Mouse (Mus musculus) MEL (cell line): ENCODE measurements at regions not wholly inside any gene's neighbourhood (a gene's known extent, or its start where the extent isn't known, plus 50 kb on each side); places are given as distances from the start of the nearest gene placed in this dataset.

Experiments used
- DNase-seq: peaks from one replicate; pipeline ENCODE4 v3.0.0; 2011; ENCODE audit warnings: low read depth, low spot score
- H3K27ac ChIP-seq: 2 replicates; pipeline ENCODE4 v1.5.1; 2012; ENCODE audit warnings: low read depth, mild to moderate bottlenecking, control low read depth, low read length, moderate library complexity; ENCODE audit not compliant: control insufficient read depth
- H3K27me3 ChIP-seq, 2 experiments: fragments of 150-350 bp in 1 of 2; sonication (generic) in 1 of 2; 2 replicates each; pipeline ENCODE4 v1.6.1; 2012; ENCODE audit warnings: low read length in 2 of 2, mild to moderate bottlenecking in 2 of 2, improper control_type of control experiment in 1 of 2, moderate library complexity in 1 of 2; ENCODE audit not compliant: insufficient read depth in 2 of 2, control insufficient read depth in 1 of 2
- H3K36me3 ChIP-seq, 2 experiments: 2 replicates each; pipeline ENCODE4 v1.6.1; 2012 to 2014; ENCODE audit warnings: low read length in 2 of 2, improper control_type of control experiment in 1 of 2, inconsistent platforms in 1 of 2, mild to moderate bottlenecking in 1 of 2; ENCODE audit not compliant: insufficient read depth in 2 of 2, control insufficient read depth in 1 of 2
- H3K4me1 ChIP-seq, 2 experiments: fragments of 150-350 bp in 1 of 2; sonication (generic) in 1 of 2; 2 replicates each; pipeline ENCODE4 v1.6.1; 2012; ENCODE audit warnings: low read length in 2 of 2, improper control_type of control experiment in 1 of 2, mild to moderate bottlenecking in 1 of 2; ENCODE audit not compliant: insufficient read depth in 2 of 2, control insufficient read depth in 1 of 2
- H3K4me3 ChIP-seq, 2 experiments: fragments of 150-350 bp in 1 of 2; sonication (generic) in 1 of 2; 2 replicates each; pipeline ENCODE4 v1.5.1; 2012; ENCODE audit warnings: low read depth in 2 of 2, low read length in 2 of 2, mild to moderate bottlenecking in 2 of 2, moderate library complexity in 2 of 2, control low read depth in 1 of 2, improper control_type of control experiment in 1 of 2; ENCODE audit not compliant: control insufficient read depth in 1 of 2, insufficient read depth in 1 of 2
- H3K79me2 ChIP-seq: 2 replicates; pipeline ENCODE4 v1.6.1; 2012; ENCODE audit warnings: mild to moderate bottlenecking, low read length, moderate library complexity; ENCODE audit not compliant: control insufficient read depth, poor library complexity, insufficient read depth
- H3K9ac ChIP-seq: 2 replicates; pipeline ENCODE4 v1.6.1; 2012; ENCODE audit warnings: low read depth, mild to moderate bottlenecking, control low read depth, low read length, moderate library complexity; ENCODE audit not compliant: control insufficient read depth, poor library complexity, severe bottlenecking
- H3K9me3 ChIP-seq: fragments of 150-350 bp; sonication (generic); replicated peaks from 2 replicates; pipeline ENCODE4 v1.6.1; 2012; ENCODE audit warnings: mild to moderate bottlenecking, low read length, improper control_type of control experiment, moderate library complexity; ENCODE audit not compliant: insufficient read depth
- CTCF ChIP-seq, 3 experiments: IDR thresholded peaks in 2 of 3; conservative IDR thresholded peaks in 1 of 3; 2 replicates each; pipeline ENCODE4 v1.5.1; 2011 to 2012; ENCODE audit warnings: low read length in 3 of 3, low read depth in 2 of 3, mild to moderate bottlenecking in 2 of 3, improper control_type of control experiment in 1 of 3, inconsistent platforms in 1 of 3, mixed read lengths in 1 of 3, moderate library complexity in 1 of 3; ENCODE audit not compliant: control insufficient read depth in 1 of 3, insufficient read depth in 1 of 3, poor library complexity in 1 of 3, severe bottlenecking in 1 of 3
- ETS1 ChIP-seq: IDR thresholded peaks from 2 replicates; pipeline ENCODE4 v1.6.1; 2012; ENCODE audit warnings: low read depth, mild to moderate bottlenecking, inconsistent platforms, low read length, improper control_type of control experiment, moderate library complexity
- HCFC1 ChIP-seq: IDR thresholded peaks from 2 replicates; pipeline ENCODE4 v1.6.1; 2012; ENCODE audit warnings: low read depth, mild to moderate bottlenecking, inconsistent platforms, low read length, improper control_type of control experiment, moderate library complexity
- KAT2A ChIP-seq: conservative IDR thresholded peaks from 2 replicates; pipeline ENCODE4 v1.6.1; 2012; ENCODE audit warnings: low read depth, low read length, improper control_type of control experiment, inconsistent platforms
- MAFK ChIP-seq: IDR thresholded peaks from 2 replicates; pipeline ENCODE4 v1.6.1; 2011; ENCODE audit warnings: low read depth, mild to moderate bottlenecking, low read length, improper control_type of control experiment, borderline replicate concordance
- MAX ChIP-seq: IDR thresholded peaks from 2 replicates; pipeline ENCODE4 v1.6.1; 2011; ENCODE audit warnings: low read length, improper control_type of control experiment
- MAZ ChIP-seq: IDR thresholded peaks from 2 replicates; pipeline ENCODE4 v1.6.1; 2012; ENCODE audit warnings: low read depth, mild to moderate bottlenecking, inconsistent platforms, low read length, improper control_type of control experiment
- MEF2A ChIP-seq: IDR thresholded peaks from 2 replicates; pipeline ENCODE4 v1.6.1; 2014; ENCODE audit warnings: low read depth, mild to moderate bottlenecking, inconsistent platforms, low read length, improper control_type of control experiment; ENCODE audit not compliant: poor library complexity, insufficient replicate concordance, severe bottlenecking; ENCODE audit errors: extremely low read depth
- MYC ChIP-seq: IDR thresholded peaks from 2 replicates; pipeline ENCODE4 v1.6.1; 2011; ENCODE audit warnings: low read depth, mild to moderate bottlenecking, low read length, improper control_type of control experiment, moderate library complexity
- NELFE ChIP-seq: IDR thresholded peaks from 2 replicates; pipeline ENCODE4 v1.6.1; 2011; ENCODE audit warnings: low read depth, low read length, improper control_type of control experiment
- NRF1 ChIP-seq: IDR thresholded peaks from 2 replicates; pipeline ENCODE4 v1.6.1; 2014; ENCODE audit warnings: low read depth, mild to moderate bottlenecking, inconsistent platforms, low read length, improper control_type of control experiment, moderate library complexity; ENCODE audit not compliant: poor library complexity, insufficient read depth, severe bottlenecking
- POLR2AphosphoS2 ChIP-seq: IDR thresholded peaks from 2 replicates; pipeline ENCODE4 v1.6.1; 2011; ENCODE audit warnings: low read length, improper control_type of control experiment
- POLR2AphosphoS5 ChIP-seq: IDR thresholded peaks from 2 replicates; pipeline ENCODE4 v1.6.1; 2012; ENCODE audit warnings: low read depth, borderline replicate concordance, mild to moderate bottlenecking, inconsistent platforms, low read length, moderate library complexity, mixed read lengths
- RAD21 ChIP-seq: IDR thresholded peaks from 2 replicates; pipeline ENCODE4 v1.6.1; 2011; ENCODE audit warnings: mild to moderate bottlenecking, low read depth, low read length, improper control_type of control experiment
- SMC3 ChIP-seq: IDR thresholded peaks from 2 replicates; pipeline ENCODE4 v1.6.1; 2011; ENCODE audit warnings: low read depth, low read length, improper control_type of control experiment
- TAL1 ChIP-seq: IDR thresholded peaks from 2 replicates; pipeline ENCODE4 v1.6.1; 2012; ENCODE audit warnings: mild to moderate bottlenecking, inconsistent platforms, low read length, moderate library complexity, mixed read lengths
- TBP ChIP-seq: IDR thresholded peaks from 2 replicates; pipeline ENCODE4 v1.8.0; 2011; ENCODE audit warnings: low read depth, low read length, improper control_type of control experiment
- UBTF ChIP-seq: IDR thresholded peaks from 2 replicates; pipeline ENCODE4 v1.6.1; 2012; ENCODE audit warnings: low read depth, mild to moderate bottlenecking, inconsistent platforms, low read length, improper control_type of control experiment, moderate library complexity, borderline replicate concordance; ENCODE audit not compliant: insufficient read depth
- ZKSCAN1 ChIP-seq: IDR thresholded peaks from 2 replicates; pipeline ENCODE4 v1.6.1; 2012; ENCODE audit warnings: low read depth, mild to moderate bottlenecking, inconsistent platforms, low read length, improper control_type of control experiment, moderate library complexity
- ZMIZ1 ChIP-seq: IDR thresholded peaks from 2 replicates; pipeline ENCODE4 v1.6.1; 2012; ENCODE audit warnings: low read depth, mild to moderate bottlenecking, inconsistent platforms, low read length, improper control_type of control experiment, moderate library complexity

DNA sequence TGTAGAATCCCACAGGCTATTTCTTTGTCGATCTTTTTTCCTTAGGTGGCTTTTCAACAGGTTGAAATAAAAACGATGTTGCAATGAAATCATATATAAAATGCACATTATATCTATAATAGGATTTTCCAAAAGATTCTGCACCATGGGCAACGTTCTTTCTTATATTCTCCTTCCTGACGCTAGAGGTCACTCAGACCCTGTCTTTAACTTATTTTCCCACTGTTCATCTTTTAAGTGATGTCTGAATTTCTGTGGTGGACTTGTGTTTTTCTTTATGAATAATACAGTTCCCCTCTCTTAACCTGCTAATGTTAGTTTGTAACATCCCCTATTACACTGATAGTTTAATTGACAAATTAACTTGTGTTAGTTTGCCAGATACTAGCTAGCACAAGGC is 86.5 kb upstream of the Got2 start:
- H3K9ac ChIP-seq: no peak overlapping the region
- DNase-seq: peak; percentile 12
- H3K9me3 ChIP-seq: no peaks in the 10 kb centered on the region
- H3K79me2 ChIP-seq: no peaks in the 10 kb centered on the region
- H3K4me1 ChIP-seq: no peaks in the 10 kb centered on the region
- H3K27me3 ChIP-seq: peaks cover 8 to 10% of the 10 kb centered on the region in 2 experiments
- H3K4me3 ChIP-seq: no peak overlapping the region
- TF ChIP-seq MAFK (no peak), TAL1 (no peak), SMC3 (peak; percentile 12; the same call in 1 of the 2 replicates), POLR2AphosphoS2 (no peak), RAD21 (peak; percentile 64), ETS1 (no peak), NRF1 (no peak), MYC (no peak), MAX (no peak), CTCF (IDR thresholded peaks at IDR 0.05 in 2 of 3, conservative IDR thresholded peaks at IDR 0.05 in 1 of 3; ENCODE audit: control insufficient read depth in 1 of 3, insufficient read depth in 1 of 3, low read depth in 2 of 3, low read length in 3 of 3, poor library complexity in 1 of 3, severe bottlenecking in 1 of 3) (peak in 2 of 3 experiments; percentile 15 to 44; a peak in 2 of 6 replicates)
- TF ChIP-seq, all 39 proteins: peak for 3
- no peak overlapping the region for H3K27ac ChIP-seq
- H3K36me3 ChIP-seq: no peaks in the 10 kb centered on the region

GRCm38 (mm10) chr8:95974231-95974630 is 85.9 kb upstream of the Got2 start:
- no peak overlapping the region for H3K4me3 ChIP-seq
- no peak for DNase-seq
- no peak overlapping the region for H3K9ac ChIP-seq
- peaks cover 8 to 11% of the 10 kb centered on the region in 2 experiments for H3K27me3 ChIP-seq
- H3K9me3 ChIP-seq: no peaks in the 10 kb centered on the region
- no peaks in the 10 kb centered on the region for H3K79me2 ChIP-seq
- no peak for TF ChIP-seq UBTF
- no peak for TF ChIP-seq TBP
- no peak for TF ChIP-seq TAL1
- TF ChIP-seq MEF2A: no peak
- no peak for TF ChIP-seq ZMIZ1
- no peak for TF ChIP-seq POLR2AphosphoS5
- no peak for TF ChIP-seq MAFK
- TF ChIP-seq NRF1: no peak
- TF ChIP-seq HCFC1: no peak
- no peak for TF ChIP-seq KAT2A
- no peak for TF ChIP-seq NELFE
- no peak for TF ChIP-seq ZKSCAN1
- TF ChIP-seq MAZ: no peak
- H3K4me1 ChIP-seq: no peaks in the 10 kb centered on the region
- no peak overlapping the region for H3K27ac ChIP-seq
- H3K36me3 ChIP-seq: no peaks in the 10 kb centered on the region
